ENCODE assay signal across 18 mouse cellular contexts in genomic region chr13:60136962-60137361, GRCm38 (mm10). TPM values are rescaled to one million over a fixed set of nuclear protein-coding genes. Genes with fewer than 3 reads are reported as not detected.
A peak's percentile ranks its signal among the peaks of the same experiment; 100 is the strongest.
DNase-seq lines count a peak whose midpoint lies in the region; ATAC-seq and TF ChIP-seq lines count a peak whose summit lies in the region.
"Had no signal": no experiment of that assay in that cellular context is flagged by ENCODE, and none has a peak within 500 bp of the region (broad histone marks: within the 10 kb centered on the region; RNA-seq: fewer than 3 reads in every experiment).

No protein-coding gene starts in this region.

- H3K9ac ChIP-seq in heart, embryonic 11.5 days (ENCODE audit: low read depth, low read length), result no peak overlapping the region
- H3K9ac ChIP-seq in lung, postnatal 0 days (replicated peaks; ENCODE audit: low read depth), result no peak overlapping the region
- H3K9ac ChIP-seq: embryonic facial prominence, embryonic 12.5 days; forebrain, embryonic 13.5 days; forebrain, embryonic 15.5 days; forebrain, postnatal 0 days had no signal

- TF ChIP-seq CTCF in lung, postnatal 0 days (IDR thresholded peaks at IDR 0.05), result no peak

- no peaks in the 10 kb centered on the region for H3K27me3 ChIP-seq in heart, embryonic 11.5 days (ENCODE audit: control insufficient read depth, insufficient read depth, low read length)
- H3K27me3 ChIP-seq in lung, postnatal 0 days (replicated peaks; ENCODE audit: insufficient read depth, low read length), result no peaks in the 10 kb centered on the region
- H3K27me3 ChIP-seq: embryonic facial prominence, embryonic 12.5 days; forebrain, embryonic 13.5 days; forebrain, embryonic 15.5 days had no signal

- no peaks in the 10 kb centered on the region for H3K9me3 ChIP-seq in heart, embryonic 11.5 days (replicated peaks; ENCODE audit: control insufficient read depth, low read length)
- no peaks in the 10 kb centered on the region for H3K9me3 ChIP-seq in lung, postnatal 0 days (ENCODE audit: low read length)
- H3K9me3 ChIP-seq: embryonic facial prominence, embryonic 10.5 days; embryonic facial prominence, embryonic 12.5 days; forebrain, embryonic 13.5 days; forebrain, embryonic 15.5 days had no signal

- ATAC-seq in heart, embryonic 11.5 days (replicated peaks; ENCODE audit: insufficient number of reproducible peaks, low FRiP score, low TSS enrichment), result no peak
- ATAC-seq in lung, postnatal 0 days, result no peak
- ATAC-seq: forebrain, embryonic 13.5 days; forebrain, embryonic 15.5 days; forebrain, postnatal 0 days had no signal

- H3K27ac ChIP-seq in heart, embryonic 11.5 days (ENCODE audit: low read depth, low read length), result no peak overlapping the region
- H3K27ac ChIP-seq in lung, postnatal 0 days (ENCODE audit: low read length), result no peak overlapping the region
- H3K27ac ChIP-seq: embryonic facial prominence, embryonic 10.5 days; embryonic facial prominence, embryonic 12.5 days; forebrain, embryonic 13.5 days; forebrain, embryonic 15.5 days had no signal

- no peaks in the 10 kb centered on the region for H3K4me1 ChIP-seq in heart, embryonic 11.5 days (ENCODE audit: control insufficient read depth, insufficient read depth, low read length)
- no peaks in the 10 kb centered on the region for H3K4me1 ChIP-seq in lung, postnatal 0 days (ENCODE audit: insufficient read depth, low read depth, low read length)

- no peak for TF ChIP-seq EP300 in lung, postnatal 0 days (IDR thresholded peaks at IDR 0.05)

- H3K36me3 ChIP-seq in heart, embryonic 11.5 days (ENCODE audit: control insufficient read depth, insufficient read depth, low read length), result no peaks in the 10 kb centered on the region
- H3K36me3 ChIP-seq in lung, postnatal 0 days (ENCODE audit: insufficient read depth, low read length), result no peaks in the 10 kb centered on the region
- H3K36me3 ChIP-seq: embryonic facial prominence, embryonic 10.5 days; embryonic facial prominence, embryonic 12.5 days; forebrain, embryonic 15.5 days had no signal

- DNase-seq in heart, adult 11 months, result peak; percentile 46
- peak; percentile 16 for DNase-seq in brain, adult 2 months (ENCODE audit: low read depth, low spot score)
- peak; percentile 18 for DNase-seq in telencephalon, adult 2 months (ENCODE audit: low read depth, low spot score)
- no peak for DNase-seq in lung, postnatal 0 days (ENCODE audit: low spot score)
- DNase-seq: adrenal gland, adult 2 months; adrenal gland, postnatal 10 days; adrenal gland, postnatal 25 days; cerebellum, adult 11-12 months; cerebellum, adult 2 months; cerebellum, adult 9-10 months; cerebellum, postnatal 10 days; cerebellum, postnatal 25 days; forebrain, postnatal 0 days had no signal

- no peak overlapping the region for H3K4me3 ChIP-seq in heart, embryonic 11.5 days (ENCODE audit: low read depth, low read length)
- H3K4me3 ChIP-seq in lung, postnatal 0 days (ENCODE audit: low read depth, low read length), result no peak overlapping the region
- H3K4me3 ChIP-seq: embryonic facial prominence, embryonic 10.5 days; embryonic facial prominence, embryonic 12.5 days; forebrain, embryonic 13.5 days; forebrain, embryonic 15.5 days had no signal

- WGBS in heart, embryonic 11.5 days (ENCODE audit: insufficient replicate concordance), result 88% methylated on average over 4 of the region's 4 CpGs
- 90% methylated on average over 4 of the region's 4 CpGs for WGBS in lung, postnatal 0 days

- H3K4me2 ChIP-seq in heart, embryonic 11.5 days, result no peak overlapping the region
- no peak overlapping the region for H3K4me2 ChIP-seq in lung, postnatal 0 days (replicated peaks; ENCODE audit: low read depth, low read length)
- H3K4me2 ChIP-seq: embryonic facial prominence, embryonic 12.5 days; forebrain, embryonic 13.5 days; forebrain, embryonic 15.5 days had no signal

RNA-seq across cellular contexts. Expression of gene Gas1, which starts 40.2 kb away (rescaled TPM):
- 36.2 and 38.2 TPM in 2 replicates for polyA plus RNA-seq in heart, embryonic 11.5 days (2014; fragmentation: Nextera tagmentation; extraction: Ambion mirVana)
- 20.3 and 22.5 TPM in 2 replicates for polyA plus RNA-seq in lung, postnatal 0 days (2015; fragmentation: Nextera tagmentation; extraction: Ambion mirVana)
